Mouse (Mus musculus): ENCODE results near the gene Moap1.

Moap1 gene

GRCm38 (mm10) chr12:102705216-102705871 lies 38.1 kb downstream of the Moap1 start:
- peak; percentile 90 for DNase-seq

GRCm38 (mm10) chr12:102704457-102705198 lies 38.8 kb downstream of the Moap1 start, which contains the start of gene Itpk1:
Gene Itpk1 (minus strand): TSS chr12:102704930.
- DNase-seq: peak; percentile 66

DNA sequence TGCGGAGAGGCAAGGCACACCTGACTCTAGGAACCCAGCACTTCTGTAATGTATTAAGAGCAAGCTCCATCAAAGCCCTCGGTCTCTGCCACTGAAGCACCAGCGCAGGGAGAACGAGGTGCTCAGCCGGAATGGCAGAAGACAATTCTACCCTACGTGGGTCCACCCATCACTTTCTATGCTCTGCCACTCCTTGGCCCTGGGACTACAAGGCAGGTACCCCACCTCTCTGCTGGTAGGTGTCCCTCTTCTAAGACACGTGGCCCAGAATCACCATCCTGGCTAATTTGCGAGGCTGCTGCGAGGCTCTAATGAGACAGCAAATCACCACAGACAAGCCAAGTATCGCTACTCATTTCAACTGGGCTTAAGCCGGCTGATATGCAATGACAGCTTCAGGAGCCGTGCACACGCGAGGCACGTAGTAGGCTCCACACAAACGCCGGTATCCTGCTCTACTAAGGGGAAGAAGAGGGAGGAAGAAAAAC lies 39.5 kb downstream of the Moap1 start:
- peak; percentile 39 for DNase-seq

DNA sequence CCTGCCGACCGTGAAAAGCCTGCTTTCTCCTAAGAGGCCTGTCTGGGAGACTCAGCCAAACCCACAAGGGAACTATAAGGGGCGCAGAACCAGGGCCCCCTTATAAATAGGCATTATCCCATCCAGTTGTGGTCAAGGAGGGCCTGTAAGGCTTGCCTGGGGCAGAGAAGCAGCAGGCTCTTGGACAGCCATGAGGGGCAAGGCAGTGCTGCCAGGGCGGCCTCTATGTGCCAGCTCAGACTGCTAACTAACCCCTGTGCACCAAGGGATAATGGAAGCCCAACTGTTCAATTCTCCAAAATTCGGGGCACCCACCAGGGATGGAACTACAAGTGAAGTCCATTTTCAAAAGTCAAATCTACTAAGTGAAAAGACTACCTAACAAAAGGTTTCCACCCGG lies 40.0 kb downstream of the Moap1 start:
- DNase-seq: no peak

DNA sequence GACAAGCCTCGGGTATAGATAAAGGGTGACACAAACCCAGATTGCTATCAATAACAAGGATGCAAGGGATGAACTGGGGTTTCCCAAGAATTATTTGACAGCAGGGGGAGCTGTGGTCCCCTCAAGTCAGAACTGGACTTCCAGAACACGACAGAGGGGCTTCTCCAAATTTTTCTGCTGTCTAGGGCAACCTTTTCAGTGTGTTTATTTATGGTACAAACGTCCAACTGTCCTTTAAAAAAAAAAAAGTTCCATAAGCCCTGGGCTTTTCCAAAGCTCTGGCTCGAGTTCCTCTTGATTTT lies 40.4 kb downstream of the Moap1 start:
- DNase-seq: no peak

DNA sequence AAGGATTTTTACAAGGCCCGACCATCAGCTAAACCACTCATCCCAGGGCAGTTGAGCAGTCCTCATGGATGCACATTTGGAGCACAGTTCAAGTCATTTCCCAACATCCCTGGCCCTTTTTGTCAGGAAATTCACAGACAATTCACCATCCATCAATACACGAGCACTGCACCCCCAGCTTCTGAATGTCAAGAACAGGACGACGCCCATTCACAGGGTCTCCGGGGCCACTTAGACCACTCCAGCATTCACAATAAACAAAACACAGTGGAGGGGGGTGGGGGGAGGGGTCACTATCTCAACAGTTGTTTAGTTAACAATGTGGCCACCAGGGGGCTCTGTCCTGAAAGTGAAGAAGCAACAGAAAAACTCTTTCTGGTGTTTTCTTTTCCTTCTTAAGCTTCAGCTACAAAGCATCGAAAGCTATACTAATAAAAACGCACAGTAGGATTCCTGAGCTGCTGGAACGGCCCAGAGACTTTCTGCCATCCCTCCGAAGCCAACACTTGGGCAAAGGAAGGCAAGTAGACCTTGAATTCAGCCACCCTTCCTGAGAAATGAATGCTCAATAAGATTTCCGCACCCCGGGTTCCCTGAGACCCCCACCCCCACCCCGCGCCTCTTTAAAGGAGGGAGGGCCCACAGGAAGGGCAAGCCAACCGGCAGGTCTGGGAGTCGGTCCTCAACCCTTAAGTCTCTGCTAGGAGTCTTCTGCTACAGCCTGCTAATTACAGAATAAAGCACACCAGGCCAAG lies 40.9 kb downstream of the Moap1 start:
- peak; percentile 86 for DNase-seq

DNA sequence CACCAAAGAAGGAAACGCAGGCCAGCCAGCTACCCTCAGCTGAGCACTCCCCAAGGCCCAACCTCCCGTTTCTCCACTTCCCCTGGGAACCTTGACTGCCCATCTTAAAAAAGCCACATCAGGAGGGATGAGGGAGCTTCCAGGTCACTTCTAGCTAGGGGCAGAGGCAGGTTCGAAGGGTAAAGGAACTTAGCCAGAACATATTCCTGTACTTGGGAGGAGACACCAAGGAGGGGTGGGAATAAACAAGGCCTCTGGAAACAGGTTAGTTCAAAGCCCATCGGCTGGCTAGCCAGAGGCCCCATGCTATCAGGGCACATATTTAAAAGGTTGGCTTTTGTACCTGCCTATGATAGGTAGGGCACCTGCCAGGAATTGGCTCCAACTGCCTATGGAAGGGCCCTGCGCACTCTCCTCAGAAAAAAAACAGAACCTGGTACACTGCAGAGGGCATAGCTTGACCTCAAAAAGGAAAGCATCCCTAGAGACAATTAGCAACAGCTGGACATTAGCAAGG lies 41.7 kb downstream of the Moap1 start:
- DNase-seq: no peak

GRCm38 (mm10) chr12:102700453-102700852 lies 43.0 kb downstream of the Moap1 start:
- DNase-seq: no peak

DNA sequence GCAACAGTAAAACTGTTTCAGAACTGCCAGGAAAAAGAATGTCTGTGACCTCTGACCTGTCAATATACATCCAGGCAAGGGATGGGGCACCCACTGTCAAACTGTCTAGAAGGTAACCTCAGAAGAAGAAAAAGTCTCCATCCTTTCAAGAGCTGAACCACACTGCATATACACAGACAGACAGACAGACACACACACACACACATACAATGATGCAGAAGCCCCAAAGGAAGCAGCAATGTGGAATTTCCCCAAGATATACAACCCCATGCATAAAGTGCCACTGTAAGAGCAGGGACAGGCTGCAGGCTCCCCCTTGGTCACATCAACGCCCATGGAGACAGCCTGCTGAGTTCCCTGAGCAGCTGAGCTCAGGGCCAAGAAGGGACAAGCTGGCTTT lies 44.3 kb downstream of the Moap1 start:
- no peak for DNase-seq

- peak; percentile 64 for DNase-seq
Measured at GRCm38 (mm10) chr12:102698089-102698684, 45.3 kb downstream of the Moap1 start.

DNA sequence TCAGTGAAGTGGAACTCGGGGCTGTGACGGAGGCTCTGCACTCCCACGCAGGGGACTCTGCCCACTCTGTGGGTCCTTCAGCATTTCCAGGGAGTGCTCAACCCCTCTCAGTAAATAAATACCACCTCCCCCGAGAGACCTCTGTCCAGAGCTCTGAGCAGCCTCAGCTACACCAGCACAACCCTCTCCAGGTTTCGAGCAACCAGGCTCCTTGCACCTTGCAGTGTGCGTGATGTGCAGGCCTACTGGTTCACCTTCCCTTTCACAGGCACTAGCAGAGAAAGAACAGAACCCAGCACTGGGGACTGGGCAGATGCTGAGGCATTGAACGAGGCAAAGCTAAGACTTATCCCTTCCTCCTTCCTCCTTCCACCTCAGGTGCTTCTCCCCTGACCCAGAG lies 46.1 kb downstream of the Moap1 start:
- no peak for DNase-seq

GRCm38 (mm10) chr12:102696635-102697354 lies 46.7 kb downstream of the Moap1 start:
- no peak for DNase-seq

- peak; percentile 72 for DNase-seq
Measured at GRCm38 (mm10) chr12:102695369-102696239, 47.9 kb downstream of the Moap1 start.

All from thymus, postnatal 25 days (tissue).